Mouse (Mus musculus) cerebellum, adult 11 months (tissue): ENCODE measurements around the gene Gpn1.

Experiments used
- DNase-seq: peaks from one replicate; pipeline ENCODE4 v3.0.0; 2022

Gpn1 gene

GRCm38 (mm10) chr5:31560352-31560751, 65.8 kb downstream of the Gpn1 start:
- no peak for DNase-seq

GRCm38 (mm10) chr5:31562036-31562666, 67.6 kb downstream of the Gpn1 start:
- no peak for DNase-seq
